8 mouse cellular contexts compared by ENCODE assay signal in genomic region chr7:70349981-70350670, GRCm38 (mm10). TPM values are rescaled to one million over a fixed set of nuclear protein-coding genes. Genes with fewer than 3 reads are reported as not detected.
DNase-seq lines count a peak whose midpoint lies in the region; ATAC-seq and TF ChIP-seq lines count a peak whose summit lies in the region.
"Had no signal": no experiment of that assay in that cellular context is flagged by ENCODE, and none has a peak within 500 bp of the region (broad histone marks: within the 10 kb centered on the region; RNA-seq: fewer than 3 reads in every experiment).

No protein-coding gene starts in this region.

- H3K4me2 ChIP-seq in lung, postnatal 0 days (replicated peaks; ENCODE audit: low read depth, low read length) = peak overlapping the region; percentile 84
- H3K4me2 ChIP-seq in forebrain, embryonic 13.5 days = peak overlapping the region; percentile 80
- H3K4me2 ChIP-seq in limb, embryonic 11.5 days (ENCODE audit: low read depth, severe bottlenecking) = peak overlapping the region; percentile 59
- H3K4me2 ChIP-seq in stomach, embryonic 14.5 days (replicated peaks; ENCODE audit: low read depth, low read length) = peak overlapping the region; percentile 78

- peak overlapping the region; percentile 90 for H3K27ac ChIP-seq in lung, postnatal 0 days (ENCODE audit: low read length)
- peak overlapping the region; percentile 97 for H3K27ac ChIP-seq in forebrain, embryonic 13.5 days
- peak overlapping the region; percentile 96; the same call in 1 of the 2 replicates for H3K27ac ChIP-seq in limb, embryonic 11.5 days (replicated peaks; ENCODE audit: low read depth, low read length)
- H3K27ac ChIP-seq in stomach, embryonic 14.5 days (ENCODE audit: low read length) = peak overlapping the region; percentile 98
- H3K27ac ChIP-seq: macrophage had no signal

- H3K4me3 ChIP-seq in lung, postnatal 0 days (ENCODE audit: low read depth, low read length) = peak overlapping the region; percentile 71
- peak overlapping the region; percentile 56 for H3K4me3 ChIP-seq in forebrain, embryonic 13.5 days
- peak overlapping the region; percentile 43 for H3K4me3 ChIP-seq in limb, embryonic 11.5 days (ENCODE audit: low read depth, low read length)
- H3K4me3 ChIP-seq in stomach, embryonic 14.5 days (ENCODE audit: low read depth, low read length) = peak overlapping the region; percentile 58

- TF ChIP-seq CTCF in lung, postnatal 0 days (IDR thresholded peaks at IDR 0.05) = no peak

- 15% methylated on average over 20 of the region's 20 CpGs for WGBS in lung, postnatal 0 days
- 4% methylated on average over 20 of the region's 20 CpGs for WGBS in forebrain, embryonic 13.5 days
- WGBS in limb, embryonic 11.5 days = 2% methylated on average over 20 of the region's 20 CpGs
- WGBS in stomach, embryonic 14.5 days = 12% methylated on average over 20 of the region's 20 CpGs

- H3K9ac ChIP-seq in lung, postnatal 0 days (replicated peaks; ENCODE audit: low read depth) = peak overlapping the region; percentile 72; the same call in 1 of the 2 replicates
- H3K9ac ChIP-seq in forebrain, embryonic 13.5 days = peak overlapping the region; percentile 85
- peak overlapping the region; percentile 77 for H3K9ac ChIP-seq in limb, embryonic 11.5 days (ENCODE audit: low read length)
- H3K9ac ChIP-seq in stomach, embryonic 14.5 days (replicated peaks; ENCODE audit: low read depth, low read length) = peak overlapping the region; percentile 86

- TF ChIP-seq EP300 in lung, postnatal 0 days (IDR thresholded peaks at IDR 0.05) = no peak

- H3K36me3 ChIP-seq in lung, postnatal 0 days (ENCODE audit: insufficient read depth, low read length) = no peaks in the 10 kb centered on the region
- H3K36me3 ChIP-seq in forebrain, embryonic 13.5 days (ENCODE audit: poor library complexity, severe bottlenecking) = no peaks in the 10 kb centered on the region
- no peaks in the 10 kb centered on the region for H3K36me3 ChIP-seq in limb, embryonic 11.5 days (ENCODE audit: control insufficient read depth, insufficient read depth, low read length)
- no peaks in the 10 kb centered on the region; the same call in 1 of the 2 replicates for H3K36me3 ChIP-seq in stomach, embryonic 14.5 days (ENCODE audit: control insufficient read depth, insufficient read depth, low read length)

- H3K27me3 ChIP-seq in lung, postnatal 0 days (replicated peaks; ENCODE audit: insufficient read depth, low read length) = no peaks in the 10 kb centered on the region
- peaks cover 81% of the 10 kb centered on the region for H3K27me3 ChIP-seq in forebrain, embryonic 13.5 days
- no peaks in the 10 kb centered on the region; the same call in 1 of the 2 replicates for H3K27me3 ChIP-seq in limb, embryonic 11.5 days (ENCODE audit: control insufficient read depth, insufficient read depth, low read length)
- no peaks in the 10 kb centered on the region for H3K27me3 ChIP-seq in stomach, embryonic 14.5 days (ENCODE audit: control insufficient read depth, insufficient read depth, low read length)

- no peaks in the 10 kb centered on the region for H3K9me3 ChIP-seq in lung, postnatal 0 days (ENCODE audit: low read length)
- H3K9me3 ChIP-seq in forebrain, embryonic 13.5 days (replicated peaks) = no peaks in the 10 kb centered on the region
- no peaks in the 10 kb centered on the region for H3K9me3 ChIP-seq in limb, embryonic 11.5 days (ENCODE audit: control insufficient read depth, low read length)
- no peaks in the 10 kb centered on the region for H3K9me3 ChIP-seq in stomach, embryonic 14.5 days (ENCODE audit: control insufficient read depth, low read depth, low read length)

- no peak for ATAC-seq in lung, postnatal 0 days
- ATAC-seq in forebrain, embryonic 13.5 days = peak; percentile 42
- ATAC-seq in limb, embryonic 11.5 days (ENCODE audit: insufficient number of reproducible peaks, low FRiP score, low TSS enrichment, low read depth) = no peak
- no peak; the same call in 1 of the 2 replicates for ATAC-seq in stomach, embryonic 14.5 days (ENCODE audit: insufficient number of reproducible peaks, insufficient read depth, low FRiP score, low read depth)

- peaks cover 18% of the 10 kb centered on the region; the same call in 1 of the 2 replicates for H3K4me1 ChIP-seq in lung, postnatal 0 days (ENCODE audit: insufficient read depth, low read depth, low read length)
- peaks cover 50% of the 10 kb centered on the region for H3K4me1 ChIP-seq in forebrain, embryonic 13.5 days
- peaks cover 42% of the 10 kb centered on the region for H3K4me1 ChIP-seq in limb, embryonic 11.5 days (ENCODE audit: control insufficient read depth, insufficient read depth, low read length)
- peaks cover 45% of the 10 kb centered on the region; the same call in 1 of the 2 replicates for H3K4me1 ChIP-seq in stomach, embryonic 14.5 days (ENCODE audit: control insufficient read depth, insufficient read depth, low read length)

- peak; percentile 19 for DNase-seq in lung, postnatal 0 days (ENCODE audit: low spot score)
- no peak for DNase-seq in lung, postnatal 25 days (ENCODE audit: low spot score)
- peak; percentile 62 for DNase-seq in limb, embryonic 11.5 days (ENCODE audit: low spot score)
- no peak for DNase-seq in thymus, postnatal 14 days
- no peak for DNase-seq in gastrocnemius, postnatal 25 days

RNA-seq across cellular contexts. Expression of gene Nr2f2, which starts 16.4 kb away (rescaled TPM):
- 72.7 and 89.1 TPM in 2 replicates for polyA plus RNA-seq in lung, postnatal 0 days (2015; fragmentation: Nextera tagmentation; extraction: Ambion mirVana)
- 97.9 and 132 TPM in 2 replicates for polyA plus RNA-seq in forebrain, embryonic 13.5 days (2015; fragmentation: Nextera tagmentation; extraction: Ambion mirVana)
- polyA plus RNA-seq in limb, embryonic 11.5 days (2014; fragmentation: Nextera tagmentation; extraction: Ambion mirVana) = 71.4 and 79.5 TPM in 2 replicates
- 106 and 111 TPM in 2 replicates for polyA plus RNA-seq in stomach, embryonic 14.5 days (2014; fragmentation: Nextera tagmentation; extraction: Ambion mirVana)
- 10 to 100 TPM; 15.1 to 21.7 TPM for total RNA-seq in gastrocnemius, postnatal 25 days (2021)
- polyA plus RNA-seq: macrophage had no signal

Comparison
In these comparisons a context has a peak if more than half of its experiments do, and no peak if none do; other contexts are left out.
1. DNase-seq: peak in lung, postnatal 0 days (single experiment) and limb, embryonic 11.5 days (single experiment); none in lung, postnatal 25 days (single experiment), thymus, postnatal 14 days (single experiment) and gastrocnemius, postnatal 25 days (single experiment).
2. Peak in every context shown above with its lines, with median percentiles within 50 percentile points of each other: H3K27ac ChIP-seq, H3K4me2 ChIP-seq, H3K4me3 ChIP-seq and H3K9ac ChIP-seq.